Mouse (Mus musculus): ENCODE data around the gene Rabif. TPM values are rescaled to one million over a fixed set of nuclear protein-coding genes. Genes with fewer than 3 reads are reported as not detected.
"Not testable (repeated sequence)": the region's sequence is repeated elsewhere in the genome, so short reads cannot be mapped to it uniquely, and the experiment has no call there.

The Rabif gene
- polyA plus RNA-seq (2015; fragmentation: Nextera tagmentation; extraction: Ambion mirVana): 12.4 and 13.2 TPM in 2 replicates

DNA sequence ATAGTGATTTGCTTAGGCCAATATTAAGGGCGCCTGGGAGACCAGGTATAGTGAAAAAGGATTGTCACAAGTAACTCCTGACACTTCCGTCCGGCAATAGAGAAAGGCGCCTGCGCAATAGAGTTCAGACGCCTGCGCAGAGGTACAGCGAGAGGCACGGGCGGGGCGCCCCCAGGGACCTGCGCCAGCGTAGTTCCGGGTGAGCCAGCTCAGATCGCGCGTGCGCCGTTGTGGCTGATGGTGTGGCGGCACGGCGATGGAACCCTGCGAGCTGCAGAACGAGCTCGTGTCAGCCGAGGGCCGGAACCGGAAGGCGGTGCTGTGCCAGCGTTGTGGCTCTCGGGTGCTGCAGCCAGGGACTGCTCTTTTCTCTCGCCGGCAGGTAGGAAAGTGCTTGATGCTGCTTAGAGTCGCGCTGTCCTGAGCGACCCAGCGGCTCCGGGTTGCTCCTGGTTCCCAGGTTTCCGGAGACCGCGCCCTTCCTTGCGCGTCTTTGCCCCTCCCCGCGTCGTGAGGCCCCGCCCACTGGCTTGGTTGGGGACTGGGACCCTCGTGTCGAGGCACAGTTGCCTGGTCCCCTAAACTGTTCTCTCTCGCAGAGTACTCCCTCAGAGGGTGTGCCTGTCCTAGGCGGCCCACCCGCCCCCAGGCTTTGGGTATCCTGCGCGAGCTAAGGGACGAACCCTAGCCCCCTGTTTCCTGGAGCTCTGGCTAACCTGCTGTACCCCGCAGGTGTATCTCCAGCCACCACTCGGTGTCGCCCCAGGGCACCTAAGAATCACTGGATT, at the start of gene Rabif:
TSS of gene Rabif (plus strand) at position 221 of the 788 bp plus-strand sequence.
- H3K9ac ChIP-seq (replicated peaks): peak within 1 kb of the TSS; percentile 77
- peak within 1 kb of the TSS; percentile 92 for H3K27ac ChIP-seq (ENCODE audit: low read depth)
- no peaks in the 10 kb centered on the region for H3K9me3 ChIP-seq (ENCODE audit: low read length)
- ATAC-seq (peak; percentile 99), DNase-seq (peak; percentile 99)
- no peaks in the 10 kb centered on the region for H3K27me3 ChIP-seq (ENCODE audit: insufficient read depth, low read length)
- peaks cover 8% of the 10 kb centered on the region for H3K36me3 ChIP-seq (replicated peaks; ENCODE audit: insufficient read depth, low read length)
- peaks cover 9% of the 10 kb centered on the region for H3K4me1 ChIP-seq (ENCODE audit: insufficient read depth)
- peak within 1 kb of the TSS; percentile 89 for H3K4me2 ChIP-seq (ENCODE audit: low read depth, low read length)
- under 1% methylated on average over 57 of the region's 58 CpGs for WGBS (ENCODE audit: insufficient replicate concordance)
- H3K4me3 ChIP-seq (ENCODE audit: low read depth, low read length): peak within 1 kb of the TSS; percentile 88
- peak; percentile 73 for TF ChIP-seq CTCF (IDR thresholded peaks at IDR 0.05; ENCODE audit: low read depth)
- no peak for TF ChIP-seq EP300 (IDR thresholded peaks at IDR 0.05; ENCODE audit: low read depth)

- ATAC-seq: no peak
- TF ChIP-seq EP300 (IDR thresholded peaks at IDR 0.05; ENCODE audit: low read depth): no peak
- no peak for TF ChIP-seq CTCF (IDR thresholded peaks at IDR 0.05; ENCODE audit: low read depth)
- Histone ChIP-seq H3K27me3 (ENCODE audit: insufficient read depth, low read length) (no peaks in the 10 kb centered on the region), H3K9me3 (ENCODE audit: low read length) (no peaks in the 10 kb centered on the region), H3K27ac (ENCODE audit: low read depth) (no peak overlapping the region), H3K36me3 (replicated peaks; ENCODE audit: insufficient read depth, low read length) (no peaks in the 10 kb centered on the region), H3K9ac (replicated peaks) (no peak overlapping the region), H3K4me1 (ENCODE audit: insufficient read depth) (0 out of 2 replicates have a peak, but pooled peaks cover 3% of the 10 kb centered on the region), H3K4me3 (ENCODE audit: low read depth, low read length) (no peak overlapping the region), H3K4me2 (ENCODE audit: low read depth, low read length) (no peak overlapping the region)
- 75% methylated on average over 2 of the region's 2 CpGs for WGBS (ENCODE audit: insufficient replicate concordance)
- no peak for DNase-seq
Observed at GRCm38 (mm10) chr1:134445418-134445817, 49.0 kb upstream of the Rabif start.

- not testable (repeated sequence) for H3K4me1 ChIP-seq (ENCODE audit: insufficient read depth); H3K27me3 ChIP-seq (ENCODE audit: insufficient read depth, low read length); H3K9me3 ChIP-seq (ENCODE audit: low read length); H3K36me3 ChIP-seq (replicated peaks; ENCODE audit: insufficient read depth, low read length); H3K4me3 ChIP-seq (ENCODE audit: low read depth, low read length); H3K4me2 ChIP-seq (ENCODE audit: low read depth, low read length); DNase-seq; H3K27ac ChIP-seq (ENCODE audit: low read depth); H3K9ac ChIP-seq (replicated peaks); ATAC-seq
- 58% methylated on average over 3 of the region's 3 CpGs for WGBS (ENCODE audit: insufficient replicate concordance)
Observed at GRCm38 (mm10) chr1:134448537-134448936, 45.9 kb upstream of the Rabif start.

DNA sequence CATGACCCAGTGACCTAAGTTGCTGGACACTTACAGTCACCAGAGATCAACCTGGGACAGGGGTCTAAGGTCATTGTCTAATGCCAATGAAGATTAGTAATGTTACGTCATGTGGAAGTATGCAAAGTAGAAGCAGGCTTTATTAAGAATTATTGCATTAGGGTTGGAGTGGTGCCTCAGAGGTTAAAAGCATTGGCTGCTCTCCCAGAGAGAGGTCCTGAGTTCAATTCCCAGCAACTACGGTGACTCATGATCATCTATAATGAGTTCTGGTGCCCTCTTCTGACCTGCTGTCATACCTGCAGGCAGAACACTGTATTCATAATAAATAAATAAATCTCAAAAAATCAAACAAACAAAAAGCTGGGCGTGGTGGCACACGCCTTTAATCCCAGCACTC, 44.2 kb upstream of the Rabif start:
- ATAC-seq: no peak
- H3K9me3 ChIP-seq (ENCODE audit: low read length): no peaks in the 10 kb centered on the region
- H3K36me3 ChIP-seq (replicated peaks; ENCODE audit: insufficient read depth, low read length): no peaks in the 10 kb centered on the region
- H3K4me1 ChIP-seq (ENCODE audit: insufficient read depth): peaks cover 8% of the 10 kb centered on the region
- no peak for DNase-seq
- no peak overlapping the region for H3K27ac ChIP-seq (ENCODE audit: low read depth)
- no peaks in the 10 kb centered on the region for H3K27me3 ChIP-seq (ENCODE audit: insufficient read depth, low read length)
- no peak overlapping the region for H3K9ac ChIP-seq (replicated peaks)
- H3K4me3 ChIP-seq (ENCODE audit: low read depth, low read length): no peak overlapping the region
- no peak for TF ChIP-seq EP300 (IDR thresholded peaks at IDR 0.05; ENCODE audit: low read depth)
- no peak for TF ChIP-seq CTCF (IDR thresholded peaks at IDR 0.05; ENCODE audit: low read depth)
- H3K4me2 ChIP-seq (ENCODE audit: low read depth, low read length): no peak overlapping the region
- WGBS (ENCODE audit: insufficient replicate concordance): 77% methylated on average over 4 of the region's 4 CpGs

- H3K9ac ChIP-seq (replicated peaks): no peak overlapping the region
- peak; percentile 88 for TF ChIP-seq CTCF (IDR thresholded peaks at IDR 0.05; ENCODE audit: low read depth)
- TF ChIP-seq EP300 (IDR thresholded peaks at IDR 0.05; ENCODE audit: low read depth): no peak
- H3K27ac ChIP-seq (ENCODE audit: low read depth): no peak overlapping the region
- no peak overlapping the region for H3K4me2 ChIP-seq (ENCODE audit: low read depth, low read length)
- H3K4me1 ChIP-seq (ENCODE audit: insufficient read depth): peaks cover 8% of the 10 kb centered on the region
- H3K36me3 ChIP-seq (replicated peaks; ENCODE audit: insufficient read depth, low read length): no peaks in the 10 kb centered on the region
- ATAC-seq (no peak), DNase-seq (peak; percentile 50)
- no peaks in the 10 kb centered on the region for H3K27me3 ChIP-seq (ENCODE audit: insufficient read depth, low read length)
- H3K9me3 ChIP-seq (ENCODE audit: low read length): no peaks in the 10 kb centered on the region
- H3K4me3 ChIP-seq (ENCODE audit: low read depth, low read length): no peak overlapping the region
- 26% methylated on average over 3 of the region's 3 CpGs for WGBS (ENCODE audit: insufficient replicate concordance)
Observed at GRCm38 (mm10) chr1:134450986-134451385, 43.5 kb upstream of the Rabif start.

DNA sequence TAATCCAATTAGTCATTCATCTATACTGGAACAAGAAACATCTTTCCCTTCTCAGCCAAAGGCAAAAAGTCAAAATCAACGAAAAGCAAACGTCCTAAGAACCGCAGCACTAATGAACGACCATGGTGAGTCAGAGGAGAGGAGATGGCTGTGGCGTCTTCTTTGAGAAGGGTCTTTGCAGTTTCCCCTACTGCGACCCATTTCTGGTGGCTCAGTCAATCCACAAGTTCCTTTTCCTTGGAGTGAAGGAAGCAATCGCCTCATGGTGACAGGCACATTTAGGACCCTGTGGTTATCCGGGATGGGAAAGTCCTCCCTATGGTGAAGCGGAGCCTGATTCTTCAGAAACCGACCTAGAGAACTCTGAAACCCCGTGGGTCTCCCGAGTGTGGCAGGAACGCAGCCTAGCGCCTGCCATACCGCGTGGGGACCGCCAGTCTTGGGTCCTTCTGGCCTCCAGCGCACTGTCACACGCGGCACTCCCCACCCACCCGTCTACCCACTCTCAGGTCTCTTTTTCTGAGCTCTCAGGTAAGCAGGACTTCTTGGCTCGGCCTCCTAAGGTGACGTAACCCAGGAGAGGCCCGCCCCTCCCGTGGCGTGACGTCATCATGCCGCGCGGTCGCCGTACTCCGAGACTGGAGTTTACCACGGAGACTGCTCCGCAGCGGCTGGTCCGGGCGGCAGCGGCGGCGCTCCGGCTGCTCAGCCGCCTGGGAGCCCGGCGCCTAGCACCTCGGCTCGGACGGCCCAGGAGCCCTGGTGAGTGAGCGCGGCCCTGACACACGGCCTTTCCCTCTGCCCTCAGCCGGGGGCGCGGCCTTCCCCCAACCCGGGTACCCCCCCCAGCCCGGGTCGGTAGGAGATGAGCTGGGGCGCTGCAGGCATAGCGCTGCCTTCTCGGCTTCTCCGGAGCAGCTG, 39.3 kb upstream of the Rabif start, which contains the start of gene Klhl12:
TSS of gene Klhl12 (plus strand) at position 628 of the 921 bp plus-strand sequence.
- DNase-seq (peak; percentile 98), ATAC-seq (peak; percentile 98)
- Histone ChIP-seq H3K9me3 (ENCODE audit: low read length) (no peaks in the 10 kb centered on the region), H3K4me1 (ENCODE audit: insufficient read depth) (peaks cover 25% of the 10 kb centered on the region), H3K4me3 (ENCODE audit: low read depth, low read length) (peak within 1 kb of the TSS; percentile 91), H3K4me2 (ENCODE audit: low read depth, low read length) (peak within 1 kb of the TSS; percentile 85), H3K36me3 (replicated peaks; ENCODE audit: insufficient read depth, low read length) (peaks cover 13% of the 10 kb centered on the region), H3K27me3 (ENCODE audit: insufficient read depth, low read length) (no peaks in the 10 kb centered on the region), H3K9ac (replicated peaks) (peak within 1 kb of the TSS; percentile 96), H3K27ac (ENCODE audit: low read depth) (peak within 1 kb of the TSS; percentile 85)
- under 1% methylated on average over 53 of the region's 61 CpGs for WGBS (ENCODE audit: insufficient replicate concordance)
- TF ChIP-seq CTCF (IDR thresholded peaks at IDR 0.05; ENCODE audit: low read depth): no peak
- no peak; the same call in 1 of the 2 replicates for TF ChIP-seq EP300 (IDR thresholded peaks at IDR 0.05; ENCODE audit: low read depth)
